Mouse (Mus musculus): Measurements from ENCODE around the gene Chga.
A peak's percentile ranks its signal among the peaks of the same experiment; 100 is the strongest.

Gene Chga

GRCm38 (mm10) chr12:102600345-102600744, 45.6 kb downstream of the Chga start:
- no peak for DNase-seq

GRCm38 (mm10) chr12:102601847-102602246, 47.1 kb downstream of the Chga start:
- DNase-seq = no peak

- DNase-seq = no peak
Observed at GRCm38 (mm10) chr12:102602255-102603041, 47.7 kb downstream of the Chga start.

GRCm38 (mm10) chr12:102605607-102606006, 50.8 kb downstream of the Chga start:
- no peak for DNase-seq

- DNase-seq = peak; percentile 54 to 63
Observed at GRCm38 (mm10) chr12:102607066-102607465, 52.3 kb downstream of the Chga start.

GRCm38 (mm10) chr12:102607808-102608517, 53.2 kb downstream of the Chga start:
- DNase-seq = no peak

- no peak for DNase-seq
Observed at GRCm38 (mm10) chr12:102610927-102611326, 56.2 kb downstream of the Chga start.

- DNase-seq = no peak
Observed at GRCm38 (mm10) chr12:102612431-102612830, 57.7 kb downstream of the Chga start.

- DNase-seq = no peak
Observed at GRCm38 (mm10) chr12:102613411-102613810, 58.6 kb downstream of the Chga start.
